ENCODE assay signal across 11 mouse cellular contexts in the genomic region with DNA sequence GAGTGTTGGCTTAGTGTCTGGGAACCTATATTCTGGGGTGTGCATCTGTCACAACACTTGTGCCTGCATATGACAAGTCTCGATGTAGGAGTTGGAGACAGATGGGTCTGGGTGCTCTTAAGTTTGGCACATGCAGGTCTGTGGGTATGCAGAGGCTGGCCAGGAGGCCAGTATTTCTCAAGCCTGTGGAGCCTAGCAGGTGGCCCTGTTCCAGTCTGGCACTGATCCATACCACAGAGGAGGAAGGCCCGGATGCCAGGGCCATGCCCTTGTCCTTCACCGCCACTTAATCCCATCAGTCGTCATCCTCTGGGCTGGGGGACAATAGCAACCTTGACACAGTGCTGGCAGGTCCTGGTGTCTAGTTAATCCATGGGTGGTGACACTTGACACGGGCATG. TPM values are rescaled to one million over a fixed set of nuclear protein-coding genes. Genes with fewer than 3 reads are reported as not detected.
DNase-seq lines count a peak whose midpoint lies in the region; ATAC-seq lines count a peak whose summit lies in the region.
"Had no signal": no experiment of that assay in that cellular context is flagged by ENCODE, and none has a peak within 500 bp of the region (broad histone marks: within the 10 kb centered on the region; RNA-seq: fewer than 3 reads in every experiment).

No protein-coding gene starts in this region.

- 71% methylated on average over 5 of the region's 5 CpGs for WGBS in kidney, embryonic 16.5 days

- H3K9ac ChIP-seq in kidney, embryonic 16.5 days (replicated peaks; ENCODE audit: low read length), result no peak overlapping the region
- H3K9ac ChIP-seq: lung, embryonic 14.5 days had no signal

- no peak overlapping the region for H3K4me2 ChIP-seq in kidney, embryonic 16.5 days (replicated peaks; ENCODE audit: low read depth, low read length)
- H3K4me2 ChIP-seq: lung, embryonic 14.5 days had no signal

- H3K4me1 ChIP-seq in kidney, embryonic 16.5 days (ENCODE audit: insufficient read depth, low read length), result no peaks in the 10 kb centered on the region

- H3K4me3 ChIP-seq in kidney, embryonic 16.5 days (ENCODE audit: low read length), result no peak overlapping the region

- no peaks in the 10 kb centered on the region for H3K36me3 ChIP-seq in kidney, embryonic 16.5 days (ENCODE audit: insufficient read depth, low read length)

- no peak for ATAC-seq in kidney, embryonic 16.5 days (ENCODE audit: low FRiP score, low TSS enrichment)
- peak; percentile 39; the same call in 1 of the 2 replicates for ATAC-seq in granulocyte monocyte progenitor cell, adult 5-6 weeks (replicated peaks; ENCODE audit: poor library complexity, severe bottlenecking)
- no peak for ATAC-seq in inflammation-experienced regulatory T-cells, adult 6 months
- ATAC-seq in CD4-positive, CD25-positive, alpha-beta regulatory T cell, adult 4 months, result no peak

- no peak overlapping the region for H3K27ac ChIP-seq in kidney, embryonic 16.5 days (ENCODE audit: low read length)
- H3K27ac ChIP-seq: kidney, postnatal 0 days had no signal

- peak; percentile 14 for DNase-seq in kidney, adult 11 months
- peak; percentile 89 for DNase-seq in adrenal gland, postnatal 10 days
- peak; percentile 18 for DNase-seq in lung, postnatal 25 days (ENCODE audit: low spot score)
- no peak for DNase-seq in thymus, postnatal 10 days (ENCODE audit: low spot score in 2 of 2)
- DNase-seq: lung, embryonic 14.5 days had no signal

- H3K27me3 ChIP-seq in kidney, embryonic 16.5 days (ENCODE audit: insufficient read depth, low read length), result no peaks in the 10 kb centered on the region

- H3K9me3 ChIP-seq in kidney, embryonic 16.5 days (ENCODE audit: low read length), result no peaks in the 10 kb centered on the region

RNA-seq across cellular contexts. Expression of a gene that starts 3.9 kb away (rescaled TPM):
- not detected in 2 replicates for polyA plus RNA-seq in kidney, embryonic 16.5 days (2015; fragmentation: Nextera tagmentation; extraction: Ambion mirVana)
- not detected for total RNA-seq in adrenal gland, postnatal 10 days (2021)
- 1.4 TPM in 1 of 2 replicates, not detected in the other for total RNA-seq in granulocyte monocyte progenitor cell, adult 5-6 weeks (2014; fragmentation: Nextera tagmentation)
- not detected in 2 replicates for total RNA-seq in granulocyte monocyte progenitor cell, adult 5-6 weeks (2017)
- polyA plus RNA-seq in inflammation-experienced regulatory T-cells, adult 6 months (2017; shearing (Covaris generic)), result not detected
- polyA plus RNA-seq in CD4-positive, CD25-positive, alpha-beta regulatory T cell, adult 4 months (2017; shearing (Covaris generic)), result not detected
- polyA plus RNA-seq: embryonic facial prominence, embryonic 11.5 days; kidney, postnatal 0 days; lung, embryonic 14.5 days had no signal

RNA-seq across cellular contexts. Expression of a gene that starts 14.0 kb away (rescaled TPM):
- not detected in 2 replicates for polyA plus RNA-seq in kidney, embryonic 16.5 days (2015; fragmentation: Nextera tagmentation; extraction: Ambion mirVana)
- 1 to 10 TPM; 1.2 to 1.7 TPM for total RNA-seq in adrenal gland, postnatal 10 days (2021)
- not detected in 2 replicates for total RNA-seq in granulocyte monocyte progenitor cell, adult 5-6 weeks (2014; fragmentation: Nextera tagmentation)
- not detected in 2 replicates for total RNA-seq in granulocyte monocyte progenitor cell, adult 5-6 weeks (2017)
- not detected for polyA plus RNA-seq in inflammation-experienced regulatory T-cells, adult 6 months (2017; shearing (Covaris generic))
- polyA plus RNA-seq in CD4-positive, CD25-positive, alpha-beta regulatory T cell, adult 4 months (2017; shearing (Covaris generic)), result not detected
- polyA plus RNA-seq: embryonic facial prominence, embryonic 11.5 days; kidney, postnatal 0 days; lung, embryonic 14.5 days had no signal

RNA-seq across cellular contexts. Expression of a gene that starts 23.9 kb away (rescaled TPM):
- not detected in 2 replicates for polyA plus RNA-seq in kidney, embryonic 16.5 days (2015; fragmentation: Nextera tagmentation; extraction: Ambion mirVana)
- total RNA-seq in adrenal gland, postnatal 10 days (2021), result not detected
- not detected in 2 replicates for total RNA-seq in granulocyte monocyte progenitor cell, adult 5-6 weeks (2014; fragmentation: Nextera tagmentation)
- not detected in 2 replicates for total RNA-seq in granulocyte monocyte progenitor cell, adult 5-6 weeks (2017)
- polyA plus RNA-seq in inflammation-experienced regulatory T-cells, adult 6 months (2017; shearing (Covaris generic)), result not detected
- not detected for polyA plus RNA-seq in CD4-positive, CD25-positive, alpha-beta regulatory T cell, adult 4 months (2017; shearing (Covaris generic))
- polyA plus RNA-seq: embryonic facial prominence, embryonic 11.5 days; kidney, postnatal 0 days; lung, embryonic 14.5 days had no signal

RNA-seq across cellular contexts. Expression of a gene that starts 39.3 kb away (rescaled TPM):
- not detected in 2 replicates for polyA plus RNA-seq in kidney, embryonic 16.5 days (2015; fragmentation: Nextera tagmentation; extraction: Ambion mirVana)
- total RNA-seq in adrenal gland, postnatal 10 days (2021), result under 1 TPM in 1 of 2 experiments, not detected in 1; 0.15 TPM
- total RNA-seq in granulocyte monocyte progenitor cell, adult 5-6 weeks (2014; fragmentation: Nextera tagmentation), result not detected in 2 replicates
- total RNA-seq in granulocyte monocyte progenitor cell, adult 5-6 weeks (2017), result not detected in 2 replicates
- polyA plus RNA-seq in inflammation-experienced regulatory T-cells, adult 6 months (2017; shearing (Covaris generic)), result not detected
- polyA plus RNA-seq in CD4-positive, CD25-positive, alpha-beta regulatory T cell, adult 4 months (2017; shearing (Covaris generic)), result not detected
- polyA plus RNA-seq: embryonic facial prominence, embryonic 11.5 days; kidney, postnatal 0 days; lung, embryonic 14.5 days had no signal

RNA-seq across cellular contexts. Expression of a gene that starts 43.3 kb away (rescaled TPM):
- not detected in 2 replicates for polyA plus RNA-seq in kidney, embryonic 16.5 days (2015; fragmentation: Nextera tagmentation; extraction: Ambion mirVana)
- total RNA-seq in adrenal gland, postnatal 10 days (2021), result not detected
- total RNA-seq in granulocyte monocyte progenitor cell, adult 5-6 weeks (2014; fragmentation: Nextera tagmentation), result not detected in 2 replicates
- total RNA-seq in granulocyte monocyte progenitor cell, adult 5-6 weeks (2017), result not detected in 2 replicates
- not detected for polyA plus RNA-seq in inflammation-experienced regulatory T-cells, adult 6 months (2017; shearing (Covaris generic))
- polyA plus RNA-seq in CD4-positive, CD25-positive, alpha-beta regulatory T cell, adult 4 months (2017; shearing (Covaris generic)), result not detected
- polyA plus RNA-seq: embryonic facial prominence, embryonic 11.5 days; kidney, postnatal 0 days; lung, embryonic 14.5 days had no signal

Comparison
In these comparisons a context has a peak if more than half of its experiments do, and no peak if none do; other contexts are left out.
1. DNase-seq: peak in kidney, adult 11 months (single experiment), adrenal gland, postnatal 10 days (single experiment) and lung, postnatal 25 days (single experiment); none in thymus, postnatal 10 days (0 of 2).